Comparison of ENCODE assay signal across 8 mouse cellular contexts in the genomic region with DNA sequence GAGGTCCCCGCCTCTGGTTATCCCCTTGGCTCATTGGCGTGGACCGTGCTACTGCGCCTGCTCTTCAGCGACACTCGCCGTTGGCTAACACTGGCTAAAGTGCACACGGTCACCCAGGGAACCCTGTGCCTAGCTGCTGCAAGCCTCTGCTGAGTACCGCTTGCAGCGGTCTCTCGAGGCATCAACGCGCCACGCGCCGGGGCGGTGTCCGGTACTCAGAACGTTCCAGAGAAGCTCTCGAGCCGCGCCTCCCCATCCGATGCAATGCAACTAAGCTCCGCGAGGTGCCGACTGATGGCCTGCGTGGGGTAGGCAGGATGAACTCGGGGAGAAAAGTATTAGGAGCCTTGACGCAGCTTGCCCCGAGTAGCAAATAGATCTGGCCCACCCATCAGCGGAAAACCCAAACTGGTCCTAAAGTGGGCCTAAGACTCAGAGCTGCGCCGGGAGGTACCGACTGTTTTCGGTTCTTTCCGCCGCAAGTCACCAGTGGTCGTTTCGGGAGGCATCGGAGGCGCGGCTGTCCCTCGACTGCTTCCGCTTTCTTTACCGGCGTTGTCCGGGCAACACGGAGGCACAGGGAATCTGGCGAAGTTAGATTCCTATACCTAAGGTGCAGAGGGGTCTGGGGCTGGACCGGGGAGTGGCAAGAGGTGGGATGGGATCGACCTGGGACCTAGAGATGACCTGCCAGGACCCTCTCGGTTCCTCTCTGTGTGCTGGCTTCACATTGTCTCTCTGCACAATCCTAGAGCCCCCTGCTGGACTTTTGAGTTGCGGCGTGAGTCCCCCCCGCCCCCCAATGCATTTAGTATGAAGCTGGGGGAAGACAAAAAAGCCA. TPM values are rescaled to one million over a fixed set of nuclear protein-coding genes. Genes with fewer than 3 reads are reported as not detected.
A peak's percentile ranks its signal among the peaks of the same experiment; 100 is the strongest.
DNase-seq lines count a peak whose midpoint lies in the region; ATAC-seq and TF ChIP-seq lines count a peak whose summit lies in the region.

No protein-coding gene starts in this region.

- H3K4me1 ChIP-seq in embryonic facial prominence, embryonic 13.5 days, result peaks cover 17% of the 10 kb centered on the region
- no peaks in the 10 kb centered on the region; the same call in 1 of the 2 replicates for H3K4me1 ChIP-seq in heart, adult 2 months (ENCODE audit: control insufficient read depth, insufficient read depth, low read length)
- peaks cover 7% of the 10 kb centered on the region for H3K4me1 ChIP-seq in liver, embryonic 11.5 days (replicated peaks; ENCODE audit: control insufficient read depth, insufficient read depth, low read length)

- peak; percentile 83 for ATAC-seq in embryonic facial prominence, embryonic 13.5 days (ENCODE audit: insufficient number of reproducible peaks, insufficient read depth, low FRiP score, low TSS enrichment, low read depth)
- ATAC-seq in liver, embryonic 11.5 days (replicated peaks; ENCODE audit: low FRiP score), result peak; percentile 87

- DNase-seq in 3T3-L1 (ENCODE audit: low read depth, low spot score), result peak; percentile 89
- DNase-seq in adrenal gland, adult (ENCODE audit: inconsistent age in 2 of 2, low spot score in 1 of 2), result peak; percentile 85 to 88
- DNase-seq in heart, adult 2 months, result peak; percentile 81 to 87
- peak; percentile 78 to 86 for DNase-seq in kidney, adult 8-10 months
- peak; percentile 78 for DNase-seq in liver, embryonic 11.5 days (ENCODE audit: low spot score)
- DNase-seq in monocyte, adult 2 months (ENCODE audit: low read depth in 1 of 2, low spot score in 2 of 2), result peak; percentile 27 to 71
- peak; percentile 64 to 76 for DNase-seq in spleen, postnatal 36 days (ENCODE audit: low spot score in 2 of 2)

- no peaks in the 10 kb centered on the region for H3K9me3 ChIP-seq in embryonic facial prominence, embryonic 13.5 days
- no peaks in the 10 kb centered on the region for H3K9me3 ChIP-seq in liver, embryonic 11.5 days (ENCODE audit: control insufficient read depth, low read length)

- under 1% methylated on average over 55 of the region's 55 CpGs for WGBS in embryonic facial prominence, embryonic 13.5 days
- WGBS in heart, adult 2 months, result under 1% methylated on average over 55 of the region's 55 CpGs
- WGBS in liver, embryonic 11.5 days, result under 1% methylated on average over 55 of the region's 55 CpGs

- peak overlapping the region; percentile 86 for H3K27ac ChIP-seq in embryonic facial prominence, embryonic 13.5 days
- peak overlapping the region; percentile 80 for H3K27ac ChIP-seq in heart, adult 2 months
- peak overlapping the region; percentile 79 for H3K27ac ChIP-seq in liver, embryonic 11.5 days (ENCODE audit: low read depth, low read length)

- TF ChIP-seq POLR2A in heart, adult 2 months (IDR thresholded peaks at IDR 0.05; ENCODE audit: insufficient read depth, low read depth, low read length), result peak; percentile 85

- peaks cover 11% of the 10 kb centered on the region for H3K79me2 ChIP-seq in heart, adult 2 months (replicated peaks; ENCODE audit: control insufficient read depth, insufficient read depth, low read length)

- intact Hi-C loops in heart, adult 2 months (cut with DNase I), result loop anchor here (1.0 to 10.0 kb wide), 6 partner anchors 46 to 272 kb away; a partner anchor contains a TSS

- TF ChIP-seq EP300 in heart, adult 2 months (IDR thresholded peaks at IDR 0.05; ENCODE audit: insufficient read depth, low read depth, low read length), result 0 out of 2 replicates have a peak, but pooled peaks have one; percentile 16

- TF ChIP-seq CTCF in heart, adult 2 months (IDR thresholded peaks at IDR 0.05), result peak; percentile 57

- H3K4me3 ChIP-seq in embryonic facial prominence, embryonic 13.5 days, result peak overlapping the region; percentile 92
- H3K4me3 ChIP-seq in heart, adult 2 months, result peak overlapping the region; percentile 71
- peak overlapping the region; percentile 96 for H3K4me3 ChIP-seq in liver, embryonic 11.5 days (ENCODE audit: low read depth, low read length)

- H3K9ac ChIP-seq in embryonic facial prominence, embryonic 13.5 days, result peak overlapping the region; percentile 87
- H3K9ac ChIP-seq in heart, adult 2 months (ENCODE audit: low read depth, low read length), result peak overlapping the region; percentile 55
- peak overlapping the region; percentile 69 for H3K9ac ChIP-seq in liver, embryonic 11.5 days (ENCODE audit: low read depth, low read length)

- H3K36me3 ChIP-seq in embryonic facial prominence, embryonic 13.5 days, result peaks cover 24% of the 10 kb centered on the region
- H3K36me3 ChIP-seq in heart, adult 2 months (ENCODE audit: control insufficient read depth, insufficient read depth, low read length), result peaks cover 11% of the 10 kb centered on the region
- H3K36me3 ChIP-seq in liver, embryonic 11.5 days (ENCODE audit: control insufficient read depth, insufficient read depth, low read length), result peaks cover 7% of the 10 kb centered on the region; the same call in 1 of the 2 replicates

- no peaks in the 10 kb centered on the region for H3K27me3 ChIP-seq in embryonic facial prominence, embryonic 13.5 days
- no peaks in the 10 kb centered on the region for H3K27me3 ChIP-seq in heart, adult 2 months (ENCODE audit: control insufficient read depth, insufficient read depth, low read length)
- no peaks in the 10 kb centered on the region for H3K27me3 ChIP-seq in liver, embryonic 11.5 days (replicated peaks; ENCODE audit: control insufficient read depth, insufficient read depth, low read length)

- peak overlapping the region; percentile 92 for H3K4me2 ChIP-seq in embryonic facial prominence, embryonic 13.5 days
- H3K4me2 ChIP-seq in liver, embryonic 11.5 days, result peak overlapping the region; percentile 84

RNA-seq across cellular contexts. Expression of a gene that starts 0.6 kb away (rescaled TPM):
- 22.0 and 26.2 TPM in 2 replicates for polyA plus RNA-seq in embryonic facial prominence, embryonic 13.5 days (2015; fragmentation: Nextera tagmentation; extraction: Ambion mirVana)
- 1 to 10 TPM; 3.1 to 5.0 TPM for total RNA-seq in heart, adult 2 months (2021)
- 4.6 and 5.2 TPM in 2 replicates for polyA plus RNA-seq in heart, adult 2 months (2012; rRNA removed)
- 51.6 and 55.3 TPM in 2 replicates for polyA plus RNA-seq in liver, embryonic 11.5 days (2014; fragmentation: Nextera tagmentation; extraction: Ambion mirVana)

RNA-seq across cellular contexts. Expression of a gene that starts 0.9 kb away (rescaled TPM):
- 8.5 and 9.7 TPM in 2 replicates for polyA plus RNA-seq in embryonic facial prominence, embryonic 13.5 days (2015; fragmentation: Nextera tagmentation; extraction: Ambion mirVana)
- total RNA-seq in heart, adult 2 months (2021), result 1 to 10 TPM; 9.4 to 9.8 TPM
- polyA plus RNA-seq in heart, adult 2 months (2012; rRNA removed), result 9.6 and 13.7 TPM in 2 replicates
- polyA plus RNA-seq in liver, embryonic 11.5 days (2014; fragmentation: Nextera tagmentation; extraction: Ambion mirVana), result 9.5 and 11.8 TPM in 2 replicates

RNA-seq across cellular contexts. Expression of a gene that starts 56.0 kb away (rescaled TPM):
- polyA plus RNA-seq in embryonic facial prominence, embryonic 13.5 days (2015; fragmentation: Nextera tagmentation; extraction: Ambion mirVana), result 217 and 236 TPM in 2 replicates
- total RNA-seq in heart, adult 2 months (2021), result 1 to 10 TPM; 9.2 TPM
- polyA plus RNA-seq in heart, adult 2 months (2012; rRNA removed), result 4.3 and 5.7 TPM in 2 replicates
- 164 and 168 TPM in 2 replicates for polyA plus RNA-seq in liver, embryonic 11.5 days (2014; fragmentation: Nextera tagmentation; extraction: Ambion mirVana)

Comparison
In these comparisons a context has a peak if more than half of its experiments do, and no peak if none do; other contexts are left out.
1. Peak in every context shown above with its lines: DNase-seq, ATAC-seq, H3K4me3 ChIP-seq and H3K27ac ChIP-seq.
2. RNA of a gene that starts 56.0 kb away (polyA plus RNA-seq): 217 to 236 TPM in embryonic facial prominence, embryonic 13.5 days and 164 to 168 TPM in liver, embryonic 11.5 days; 4.3 to 5.7 TPM in heart, adult 2 months; every median in the first group is over 10 times any median in the second.